Mouse (Mus musculus) regulatory T cell (primary cell): ENCODE measurements around the gene Ppp1r1c.
"Not testable (repeated sequence)": the region's sequence is repeated elsewhere in the genome, so short reads cannot be mapped to it uniquely, and the experiment has no call there.

Experiments
- in situ Hi-C: fragments of 300-600 bp; cut with MboI, MseI; formaldehyde crosslinking; loops from one replicate; pipeline ENCODE4 v1.15.1; 2025; ENCODE audit warnings: high pct_unique_total_duplicates

Gene Ppp1r1c

DNA sequence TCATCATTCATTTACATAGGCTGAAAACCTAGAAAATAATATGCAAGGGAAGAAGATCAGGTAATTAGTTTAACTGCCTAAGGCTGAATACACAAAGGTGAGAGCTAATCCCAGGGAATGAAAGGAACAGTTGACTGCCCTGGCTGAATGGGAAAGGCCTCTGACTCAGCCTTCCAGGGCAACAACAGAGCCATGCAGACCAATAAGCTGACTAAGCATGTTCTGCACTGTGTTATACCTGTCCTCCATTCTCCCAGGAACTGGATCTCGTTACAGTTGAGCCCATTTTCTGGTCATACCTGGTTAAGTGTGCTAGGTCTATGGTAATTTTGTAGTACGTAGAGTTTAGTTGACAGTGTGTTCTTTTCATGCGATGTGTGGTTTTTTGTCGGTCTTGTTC, 36.6 kb downstream of the Ppp1r1c start:
- in situ Hi-C loops, result no loop called here

DNA sequence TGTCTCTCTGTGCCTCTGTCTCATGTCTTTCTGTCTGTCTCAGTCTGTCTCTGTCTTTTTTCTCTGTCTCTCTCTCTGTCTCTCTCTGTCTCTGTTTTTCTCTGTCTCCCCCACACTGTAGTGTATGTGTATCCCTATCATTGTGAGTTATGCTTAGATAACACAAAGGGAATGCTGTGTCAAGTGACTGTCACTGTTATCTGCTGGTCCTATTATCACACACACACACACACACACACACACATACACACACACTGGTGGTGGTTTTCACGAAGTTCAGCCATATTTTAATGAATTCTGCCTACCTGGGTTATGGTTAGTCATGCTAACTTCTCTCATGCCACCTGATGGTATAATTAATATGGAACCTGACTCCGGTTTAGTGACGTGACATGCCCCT, 44.1 kb downstream of the Ppp1r1c start:
- in situ Hi-C loops, result loop anchor here (25.0 kb wide), 1 partner anchor 1714 kb away; no protein-coding TSS in a partner anchor

DNA sequence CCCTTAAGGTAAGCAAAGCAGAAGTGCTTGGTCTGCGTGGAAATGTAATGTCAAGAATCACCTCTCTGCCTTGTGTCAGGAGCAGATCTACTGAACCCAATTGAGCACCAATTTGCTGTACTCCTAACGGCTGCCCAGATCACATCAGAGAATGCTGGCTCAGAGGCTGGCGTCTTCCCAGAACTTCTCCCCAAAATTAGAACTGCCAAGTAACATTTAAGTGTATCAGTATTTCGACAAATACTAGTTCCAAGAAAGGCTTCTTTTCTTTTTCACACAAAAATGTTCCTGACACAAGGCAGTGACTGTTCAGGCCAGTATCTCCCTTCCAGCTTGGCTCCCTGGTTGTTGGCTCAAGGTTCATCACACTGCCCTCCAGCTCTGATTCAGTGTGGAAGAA, 52.4 kb downstream of the Ppp1r1c start:
- in situ Hi-C loops, result loop anchor here (25.0 kb wide), 1 partner anchor 1723 kb away; no protein-coding TSS in a partner anchor

DNA sequence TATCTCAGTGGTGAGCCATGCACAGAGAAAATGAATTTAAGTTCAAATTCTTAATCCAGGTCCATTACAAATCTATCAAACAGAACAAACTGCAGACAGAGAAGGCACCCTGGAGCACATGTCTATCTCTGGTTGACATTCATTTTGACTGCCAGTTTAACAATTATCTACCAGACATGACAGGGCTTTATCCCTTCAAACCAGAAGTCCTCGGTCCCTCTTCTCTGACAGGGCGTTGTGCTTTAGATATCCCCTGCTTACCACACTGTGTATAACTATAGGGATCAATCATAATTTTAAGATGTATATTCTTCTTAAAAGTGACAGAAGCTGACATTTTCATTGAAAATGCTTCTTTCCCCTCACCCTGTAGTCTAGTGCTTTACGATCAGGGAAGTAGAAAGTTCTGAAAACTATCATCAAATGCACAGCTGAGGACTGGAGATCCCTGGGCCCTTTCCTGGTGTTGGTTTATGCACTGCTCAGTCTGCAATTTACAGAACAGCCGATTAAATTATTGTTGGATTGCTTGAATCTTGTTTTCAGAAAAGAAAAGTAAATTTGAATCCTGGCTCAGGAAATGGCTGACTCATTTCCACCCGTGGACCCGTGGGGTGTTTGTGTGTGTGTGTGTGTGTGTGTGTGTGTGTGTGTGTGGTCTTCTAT, 55.3 kb downstream of the Ppp1r1c start:
- in situ Hi-C loops, result loop anchor here (25.0 kb wide), 1 partner anchor 1726 kb away; no protein-coding TSS in a partner anchor

DNA sequence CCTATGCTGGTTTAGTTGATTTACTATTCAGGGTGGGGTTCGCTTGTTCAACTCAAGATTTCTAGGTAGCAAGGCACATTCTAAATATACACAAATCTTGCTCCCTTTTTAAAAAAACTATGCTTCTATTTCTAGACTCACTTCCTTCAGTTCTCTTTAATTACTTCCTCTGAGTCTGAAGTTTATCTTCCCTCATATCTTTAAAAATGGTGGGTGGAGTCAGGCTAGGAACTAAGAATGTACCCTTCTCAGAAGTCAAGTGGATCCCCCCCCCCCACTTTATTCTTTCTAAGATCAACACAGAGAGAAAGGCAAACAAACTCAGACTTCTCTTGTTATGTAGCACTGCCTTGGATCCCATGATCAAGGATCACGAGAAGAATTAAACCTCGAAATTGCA, 57.5 kb downstream of the Ppp1r1c start:
- in situ Hi-C loops, result loop anchor here (25.0 kb wide), 1 partner anchor 1728 kb away; no protein-coding TSS in a partner anchor

DNA sequence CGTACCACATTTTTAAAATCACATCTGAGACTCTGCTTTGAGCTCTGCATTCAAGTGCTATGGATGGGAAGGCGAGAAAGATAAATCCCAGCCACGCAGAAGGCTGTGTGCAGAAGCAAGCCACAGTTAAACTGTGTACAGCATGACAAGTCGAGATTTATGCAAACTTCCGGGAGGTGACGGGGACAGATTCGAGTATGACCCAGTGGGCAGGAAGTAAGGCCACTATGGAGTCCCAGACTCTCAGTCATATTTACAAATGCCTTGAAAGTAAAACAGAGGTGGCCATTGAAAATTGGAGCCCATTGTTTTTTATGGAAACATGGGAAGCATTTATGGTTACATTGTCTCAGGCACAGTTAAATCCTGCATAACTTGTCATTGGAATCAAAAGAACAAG, 58.1 kb downstream of the Ppp1r1c start:
- in situ Hi-C loops, result loop anchor here (25.0 kb wide), 1 partner anchor 1728 kb away; no protein-coding TSS in a partner anchor

DNA sequence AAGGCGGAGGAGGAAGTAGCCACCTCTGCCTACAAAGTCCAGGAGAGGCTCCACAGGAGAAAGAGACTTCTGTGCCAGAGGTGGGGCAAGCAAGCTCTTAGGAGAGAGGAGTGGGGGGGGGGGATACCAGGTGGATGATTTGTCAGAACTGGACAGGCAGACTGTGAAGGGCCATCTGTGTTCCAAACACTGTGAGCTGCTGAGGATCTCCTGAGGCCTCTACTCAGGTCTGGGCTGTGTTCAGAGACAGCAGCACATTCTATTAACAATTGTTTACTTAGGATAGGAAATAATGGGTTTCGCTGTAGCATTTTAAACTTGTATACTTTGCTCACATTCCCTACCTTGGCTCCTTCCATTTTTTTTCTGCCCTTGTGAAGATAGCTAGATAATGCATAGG, 61.0 kb downstream of the Ppp1r1c start:
- in situ Hi-C loops, result loop anchor here (25.0 kb wide), 1 partner anchor 1731 kb away; no protein-coding TSS in a partner anchor

DNA sequence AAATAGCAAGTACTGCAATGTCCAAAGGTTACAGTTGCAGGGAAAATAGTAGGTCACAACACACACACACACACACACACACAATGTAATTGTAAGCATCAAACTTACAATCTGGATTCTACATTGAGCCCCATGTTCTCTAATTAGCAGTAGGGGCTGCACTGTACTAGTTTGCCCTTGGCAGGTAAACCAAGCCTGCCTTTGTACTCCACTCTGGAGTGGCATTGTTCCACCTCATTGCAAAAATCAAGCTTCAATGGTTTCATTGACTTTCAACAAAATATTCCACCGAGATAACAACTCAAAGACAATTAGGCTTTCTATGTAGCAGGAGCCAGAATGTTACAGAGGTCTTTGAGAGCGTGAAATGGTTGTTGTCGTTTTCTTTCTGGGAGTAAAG, 62.7 kb downstream of the Ppp1r1c start:
- in situ Hi-C loops, result loop anchor here (5.0 to 25.0 kb wide), 2 partner anchors 243 to 1733 kb away; no protein-coding TSS in a partner anchor

DNA sequence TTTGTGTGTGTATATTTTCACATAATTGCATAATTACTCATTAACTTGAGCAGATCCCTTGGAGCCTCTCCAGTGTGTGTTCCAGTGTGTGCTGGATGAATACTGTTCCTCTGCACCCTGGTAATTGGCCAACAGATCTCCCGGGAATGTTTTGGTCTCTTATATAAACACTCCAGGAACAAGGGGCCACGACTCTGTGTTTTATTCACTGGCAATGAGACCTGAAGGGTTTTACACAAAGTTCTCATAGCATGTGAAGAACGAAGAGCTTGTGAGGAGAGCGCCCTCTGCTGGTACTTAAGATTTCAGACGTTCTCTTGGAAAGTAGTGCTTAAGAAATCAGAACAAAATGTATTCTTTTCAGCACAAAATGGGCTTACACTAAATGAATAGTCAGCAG, 66.8 kb downstream of the Ppp1r1c start:
- in situ Hi-C loops, result loop anchor here (5.0 to 25.0 kb wide), 2 partner anchors 247 to 1737 kb away; no protein-coding TSS in a partner anchor

DNA sequence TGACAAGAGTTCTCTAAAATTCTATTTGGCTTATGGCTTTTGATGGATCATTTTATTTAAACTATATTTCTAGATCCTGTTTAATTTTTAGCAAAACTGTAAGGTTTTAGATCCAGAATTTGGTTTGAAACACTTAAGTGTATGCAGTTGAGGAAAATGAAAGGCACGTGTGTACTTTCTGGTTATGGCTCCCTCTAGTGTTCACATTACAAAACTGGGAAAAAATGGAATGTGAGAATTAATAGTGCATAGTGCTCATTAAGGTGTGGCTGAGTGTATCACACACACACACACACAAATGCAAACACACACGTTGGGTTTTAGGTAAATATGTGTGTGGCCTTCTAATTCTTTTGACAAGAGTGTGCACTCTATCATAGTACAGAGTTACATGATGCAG, 70.2 kb downstream of the Ppp1r1c start:
- in situ Hi-C loops, result no loop called here

DNA sequence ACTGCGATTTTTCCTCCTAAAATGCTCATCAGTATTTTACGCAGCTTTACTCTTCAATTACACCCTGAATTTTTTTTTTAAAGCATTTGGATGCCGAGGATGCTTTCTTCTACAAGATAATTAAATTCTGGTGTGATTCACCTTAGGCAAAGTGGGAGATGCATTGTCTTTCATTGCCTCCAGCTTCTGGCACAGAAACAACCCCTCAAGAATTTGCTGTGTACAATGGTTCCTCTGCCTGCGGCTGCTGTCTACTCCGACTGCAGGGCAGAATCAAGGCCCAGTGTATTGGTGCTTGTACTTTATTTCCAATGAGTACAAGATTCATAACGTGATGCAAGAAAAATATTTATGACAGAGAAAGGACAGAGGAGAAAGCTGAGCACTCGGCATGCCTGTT, 73.2 kb downstream of the Ppp1r1c start:
- in situ Hi-C loops, result no loop called here

DNA sequence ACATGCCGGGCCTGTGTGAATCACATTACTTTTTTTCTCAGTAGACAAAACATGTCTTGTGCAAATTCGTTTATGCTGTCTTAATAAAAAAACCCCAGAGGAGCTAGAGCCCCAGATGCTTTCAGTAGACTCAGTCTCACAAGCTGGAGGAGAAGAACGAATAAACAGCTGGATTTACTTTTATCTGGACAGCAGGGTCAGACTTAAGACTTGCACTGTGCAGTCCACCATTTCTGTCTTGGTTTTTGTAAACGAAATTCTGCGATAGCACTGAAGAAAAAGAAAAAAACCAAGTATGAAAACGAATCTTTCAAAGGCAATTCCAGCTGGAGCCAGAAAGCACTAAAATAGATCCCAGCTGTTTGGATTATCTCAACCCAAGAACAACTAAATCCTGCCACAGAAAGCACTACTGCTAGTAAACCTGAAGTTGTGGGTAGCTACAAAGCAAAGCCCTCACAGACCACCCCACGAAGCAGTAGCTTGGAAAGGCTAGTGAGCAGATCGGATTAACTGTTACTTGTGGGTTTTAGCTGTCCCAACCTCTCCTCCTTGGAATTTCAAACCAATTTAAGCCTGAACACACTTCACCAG, 78.1 kb downstream of the Ppp1r1c start:
- in situ Hi-C loops, result no loop called here

DNA sequence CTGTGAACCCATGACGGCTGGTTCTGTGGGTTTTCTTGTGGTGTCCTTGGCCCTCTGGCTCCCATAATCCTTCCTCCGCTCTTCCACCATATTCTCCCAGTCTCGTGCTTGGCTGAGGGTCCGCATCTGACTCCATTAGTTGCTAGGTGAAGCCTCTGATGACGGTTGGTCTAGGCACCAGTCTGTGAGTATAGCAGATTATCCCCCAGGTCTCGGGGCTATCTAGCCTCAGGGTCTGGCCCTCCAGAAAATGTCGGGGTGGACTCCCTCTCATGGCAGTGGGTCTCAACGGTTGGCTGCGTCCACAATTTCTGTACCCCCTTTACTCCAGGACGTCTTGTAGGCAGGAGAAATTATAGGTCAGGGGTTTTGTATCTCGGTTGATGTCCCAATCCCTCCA, 78.9 kb downstream of the Ppp1r1c start:
- in situ Hi-C loops, result no loop called here

DNA sequence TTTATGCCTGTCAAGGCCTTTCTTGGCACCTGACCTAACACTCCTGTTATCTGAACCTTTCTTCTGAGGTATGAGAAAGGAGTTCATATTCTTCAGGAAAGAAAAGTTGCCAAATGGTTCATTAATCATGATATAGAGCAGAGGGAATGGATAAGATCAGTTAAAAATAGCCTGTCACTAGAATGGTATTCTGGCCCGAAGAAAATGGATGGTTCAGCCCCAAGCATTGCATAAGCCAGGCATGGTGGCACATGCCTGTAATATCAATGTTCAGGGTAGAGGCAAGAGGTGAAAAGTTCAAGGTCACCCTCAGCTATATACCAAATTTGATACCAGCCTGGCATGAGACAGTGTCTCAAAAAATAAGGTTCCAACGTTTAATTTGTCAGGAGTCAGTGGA, 85.6 kb downstream of the Ppp1r1c start:
- in situ Hi-C loops, result no loop called here

DNA sequence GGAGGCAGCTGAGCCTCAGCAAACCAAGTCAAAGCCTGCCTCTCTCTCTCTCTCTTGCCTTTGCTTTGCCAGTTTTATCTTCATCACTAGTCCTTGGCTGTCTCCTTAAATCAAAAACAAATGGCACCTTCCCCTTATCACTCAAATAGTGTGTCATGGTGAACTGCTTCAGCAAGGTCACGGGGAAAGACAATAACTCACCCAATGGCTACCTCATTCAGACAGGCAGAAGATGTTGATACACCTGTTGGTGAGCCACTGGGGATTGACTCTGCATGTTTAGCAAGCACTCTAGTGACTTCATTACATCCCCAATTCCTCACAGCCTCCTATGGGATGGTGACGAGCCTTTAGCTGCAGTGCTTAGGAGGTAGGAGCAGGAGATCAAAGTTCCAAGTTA, 89.9 kb downstream of the Ppp1r1c start:
- in situ Hi-C loops, result no loop called here

DNA sequence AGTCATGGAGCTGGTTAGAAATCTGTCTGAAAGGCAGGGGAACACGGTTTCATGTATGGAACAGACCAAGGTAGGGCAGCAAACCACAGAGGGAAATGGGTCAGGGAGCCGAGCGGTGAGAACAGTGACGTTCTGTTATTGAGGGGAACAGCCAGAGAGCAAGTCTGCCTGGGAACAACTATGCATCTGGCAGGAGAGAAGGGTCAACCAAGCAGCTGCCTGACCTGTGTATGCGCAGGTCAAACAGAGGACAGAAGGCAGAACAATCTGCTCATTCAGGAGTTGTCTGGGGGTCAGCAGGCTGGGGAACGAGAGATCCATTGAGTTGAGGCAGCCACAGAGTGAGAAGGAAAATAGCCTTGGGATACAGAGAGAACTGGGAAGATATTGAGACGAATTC, 91.0 kb downstream of the Ppp1r1c start:
- in situ Hi-C loops, result no loop called here

DNA sequence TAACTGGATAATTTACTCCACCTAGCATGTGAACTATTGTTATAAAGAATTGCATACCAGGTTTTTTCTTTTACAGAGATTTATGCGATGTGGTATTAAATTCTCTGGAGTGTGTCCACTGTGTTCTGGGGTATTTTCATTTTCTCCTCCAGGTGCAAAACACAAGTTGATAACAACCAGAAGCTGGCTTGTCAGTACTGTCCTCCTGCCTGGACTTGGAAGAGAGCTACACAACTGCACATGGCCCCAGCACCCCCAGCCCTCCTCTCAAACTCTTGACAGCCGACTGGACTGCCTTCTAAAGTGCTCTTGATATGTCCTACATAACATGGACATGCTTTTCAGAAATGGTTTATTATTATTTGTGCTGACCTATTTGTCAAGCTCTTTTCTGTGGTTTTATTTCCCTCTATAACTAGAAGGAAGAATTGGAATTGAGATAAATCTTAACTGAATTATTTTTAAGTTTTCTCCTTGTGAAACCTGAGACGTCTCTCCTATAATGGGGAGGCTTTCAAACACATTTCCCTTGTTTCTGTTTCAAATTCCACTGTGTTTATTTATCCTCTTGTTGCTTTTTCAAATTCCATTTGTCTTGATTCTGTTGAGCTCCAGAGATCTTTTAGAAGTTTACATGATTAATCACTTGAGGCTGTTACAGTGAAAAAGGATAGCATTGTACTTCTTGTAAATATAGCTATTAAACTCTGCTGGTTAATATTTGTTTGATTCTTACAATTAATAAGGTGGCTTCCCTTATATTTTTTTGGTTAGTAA, 108.3 kb downstream of the Ppp1r1c start:
- in situ Hi-C loops, result no loop called here

DNA sequence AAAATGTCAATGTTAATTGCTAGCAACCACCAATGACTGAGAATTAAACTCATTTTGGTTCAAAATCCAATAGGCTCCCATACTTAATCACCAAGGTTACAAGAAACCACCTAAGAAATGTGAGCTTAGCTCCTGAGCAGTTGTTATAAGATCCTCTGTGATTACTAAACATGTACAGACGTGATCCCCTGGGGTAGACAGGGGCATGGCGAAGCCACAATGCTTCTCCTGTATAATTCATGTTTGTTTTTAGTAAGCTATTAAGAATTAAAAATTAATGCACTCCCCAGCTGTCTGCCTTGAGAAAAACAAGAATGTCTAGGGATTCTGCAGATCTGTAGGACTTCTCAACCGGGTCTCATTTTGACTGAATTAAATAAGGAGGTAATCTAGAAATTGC, 112.0 kb downstream of the Ppp1r1c start:
- in situ Hi-C loops, result no loop called here

DNA sequence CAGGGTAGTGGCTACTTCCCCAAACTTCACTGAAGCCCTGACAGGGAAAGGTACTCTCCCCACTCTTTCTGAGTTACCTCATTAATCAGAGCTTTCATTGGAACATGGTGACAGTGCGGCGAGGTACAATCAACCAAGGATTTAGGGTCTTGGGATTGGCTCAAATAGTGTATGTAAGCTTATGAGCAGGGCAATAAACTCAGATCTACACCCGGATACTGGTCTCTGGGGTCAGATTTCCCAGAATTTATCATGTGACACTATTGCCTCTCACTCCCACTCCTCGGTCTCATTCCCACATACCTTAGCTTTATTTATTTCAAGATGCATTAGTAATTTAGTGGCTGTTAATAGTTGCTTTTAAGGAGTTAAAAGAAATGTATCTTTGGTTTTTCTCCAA, 118.3 kb downstream of the Ppp1r1c start:
- in situ Hi-C loops, result no loop called here

DNA sequence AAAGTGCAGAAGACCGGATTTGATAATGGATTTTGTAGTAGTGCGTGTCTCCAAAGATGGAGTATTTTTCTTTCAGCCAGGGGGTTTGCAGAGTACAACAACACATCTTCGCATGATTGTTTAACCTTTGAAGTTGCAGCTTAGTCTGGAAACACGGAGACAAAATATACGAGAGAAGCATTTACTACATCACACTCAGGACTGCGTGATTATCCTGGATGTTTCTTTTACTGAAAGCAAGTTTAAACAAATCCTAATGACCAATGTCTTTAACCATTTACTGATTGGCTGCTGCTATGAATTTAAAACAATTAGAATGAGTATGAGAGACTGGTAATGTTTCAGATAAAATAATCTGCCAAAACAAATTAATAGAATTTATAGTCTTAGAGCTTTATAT, 131.5 kb downstream of the Ppp1r1c start:
- in situ Hi-C loops, result no loop called here

DNA sequence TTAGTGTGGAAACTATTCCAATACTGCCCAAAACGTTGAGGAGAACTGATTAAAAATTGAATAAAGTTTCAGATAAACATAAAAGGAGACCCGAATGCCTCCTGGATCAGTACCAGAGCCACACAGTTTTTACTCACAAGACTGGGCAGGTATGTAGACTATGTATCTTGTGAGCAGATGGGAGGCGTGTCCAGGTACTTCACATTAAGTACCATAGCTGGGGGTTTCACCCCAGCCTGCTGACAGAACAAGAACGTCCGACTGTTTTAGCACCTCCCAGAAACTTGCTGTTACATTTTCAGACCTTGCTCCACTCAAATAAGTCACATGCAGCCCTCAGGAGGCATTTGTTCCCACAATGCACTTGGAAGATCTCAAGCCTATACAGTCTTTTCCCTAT, 131.9 kb downstream of the Ppp1r1c start:
- in situ Hi-C loops, result no loop called here

DNA sequence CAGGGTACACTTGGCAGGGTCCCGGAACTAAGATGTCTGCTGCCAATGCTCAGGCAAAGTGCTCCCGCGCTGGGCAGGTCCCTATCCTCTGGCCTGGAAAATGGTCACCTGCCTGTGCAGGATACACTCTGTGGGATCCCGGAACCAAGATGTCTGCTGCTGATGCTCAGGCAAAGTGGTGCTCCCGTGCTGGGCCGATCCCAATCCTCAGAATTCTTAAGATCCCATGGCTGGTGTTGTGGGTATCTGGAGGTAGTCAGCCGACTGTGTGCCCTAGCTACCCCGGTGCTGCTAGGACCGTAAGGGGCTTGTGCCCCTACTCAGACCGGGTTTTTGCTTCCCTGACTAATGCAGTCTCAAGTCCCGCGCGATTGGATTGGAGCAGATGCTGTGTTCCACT, 139.8 kb downstream of the Ppp1r1c start:
- in situ Hi-C loops, result not testable (repeated sequence)
